Mouse (Mus musculus): ENCODE results near the gene Zbtb44. TPM values are rescaled to one million over a fixed set of nuclear protein-coding genes. Genes with fewer than 3 reads are reported as not detected.

The Zbtb44 gene
- total and polyA plus RNA-seq, 3 experiments, result 9.8 to 15.1 TPM; not detected in 1

DNA sequence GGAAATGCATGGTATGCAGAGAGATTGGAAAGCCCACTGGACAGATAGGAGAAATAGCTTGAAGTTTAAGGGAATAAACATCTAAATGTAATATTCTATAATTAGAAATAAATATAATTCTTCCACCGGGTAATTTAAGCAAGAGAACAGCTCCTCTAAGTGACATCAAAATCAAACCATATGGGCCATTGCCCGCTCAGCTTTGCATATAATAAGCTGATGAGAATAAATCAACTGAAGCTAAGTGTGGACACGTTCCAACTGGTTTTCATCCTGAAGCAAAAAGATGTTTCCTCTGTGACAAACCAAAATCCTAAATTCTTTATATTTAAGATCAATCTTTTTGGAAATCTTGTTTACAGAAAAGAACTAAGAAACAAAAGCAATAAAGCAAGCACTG is 19.7 kb upstream of the Zbtb44 start:
- Histone ChIP-seq H3K79me2 (ENCODE audit: control insufficient read depth, insufficient read depth, low read length, poor library complexity) (no peaks in the 10 kb centered on the region), H3K9ac (ENCODE audit: control insufficient read depth, low read depth, low read length, poor library complexity, severe bottlenecking) (no peak overlapping the region), H3K36me3 (ENCODE audit: control insufficient read depth in 1 of 2, insufficient read depth in 2 of 2, low read length in 2 of 2) (no peaks in the 10 kb centered on the region; a peak in 1 of 4 replicates), H3K4me1 (ENCODE audit: control insufficient read depth in 1 of 2, insufficient read depth in 2 of 2, low read length in 2 of 2) (peaks cover 0 to 2% of the 10 kb centered on the region in 2 experiments; a peak in 1 of 4 replicates), H3K9me3 (replicated peaks; ENCODE audit: insufficient read depth, low read length) (no peaks in the 10 kb centered on the region), H3K27ac (ENCODE audit: control insufficient read depth, low read depth, low read length) (no peak overlapping the region), H3K4me3 (ENCODE audit: control insufficient read depth in 1 of 2, insufficient read depth in 1 of 2, low read depth in 2 of 2, low read length in 2 of 2) (no peak overlapping the region), H3K27me3 (ENCODE audit: control insufficient read depth in 1 of 2, insufficient read depth in 2 of 2, low read length in 2 of 2) (peaks cover 0 to 2% of the 10 kb centered on the region in 2 experiments; a peak in 2 of 4 replicates)
- TF ChIP-seq RAD21 (IDR thresholded peaks at IDR 0.05; ENCODE audit: low read depth, low read length), result no peak
- TF ChIP-seq POLR2A (IDR thresholded peaks at IDR 0.05; ENCODE audit: control insufficient read depth in 1 of 2, insufficient read depth in 1 of 2, low read depth in 1 of 2, low read length in 2 of 2, poor library complexity in 1 of 2), result no peak
- no peak for TF ChIP-seq TAL1 (IDR thresholded peaks at IDR 0.05; ENCODE audit: low read length)
- TF ChIP-seq TBP (IDR thresholded peaks at IDR 0.05; ENCODE audit: low read depth, low read length), result no peak
- TF ChIP-seq TCF12 (IDR thresholded peaks at IDR 0.05; ENCODE audit: low read depth, low read length), result no peak
- no peak for TF ChIP-seq UBTF (IDR thresholded peaks at IDR 0.05; ENCODE audit: borderline replicate concordance, insufficient read depth, low read depth, low read length)
- no peak for TF ChIP-seq SIN3A (IDR thresholded peaks at IDR 0.05; ENCODE audit: low read length)
- DNase-seq (ENCODE audit: low read depth, low spot score), result no peak

GRCm38 (mm10) chr9:31011533-31011932 is 18.9 kb upstream of the Zbtb44 start:
- H3K36me3 ChIP-seq (ENCODE audit: control insufficient read depth in 1 of 2, insufficient read depth in 2 of 2, low read length in 2 of 2), result no peaks in the 10 kb centered on the region; a peak in 1 of 4 replicates
- peaks cover 0 to 2% of the 10 kb centered on the region in 2 experiments; a peak in 1 of 4 replicates for H3K4me1 ChIP-seq (ENCODE audit: control insufficient read depth in 1 of 2, insufficient read depth in 2 of 2, low read length in 2 of 2)
- no peak for TF ChIP-seq UBTF (IDR thresholded peaks at IDR 0.05; ENCODE audit: borderline replicate concordance, insufficient read depth, low read depth, low read length)
- TF ChIP-seq POLR2A (IDR thresholded peaks at IDR 0.05; ENCODE audit: control insufficient read depth in 1 of 2, insufficient read depth in 1 of 2, low read depth in 1 of 2, low read length in 2 of 2, poor library complexity in 1 of 2), result no peak
- no peak for TF ChIP-seq CTCF (IDR thresholded peaks at IDR 0.05 in 2 of 3, conservative IDR thresholded peaks at IDR 0.05 in 1 of 3; ENCODE audit: control insufficient read depth in 1 of 3, insufficient read depth in 1 of 3, low read depth in 2 of 3, low read length in 3 of 3, poor library complexity in 1 of 3, severe bottlenecking in 1 of 3)
- no peak for TF ChIP-seq MAFK (IDR thresholded peaks at IDR 0.05; ENCODE audit: borderline replicate concordance, low read depth, low read length)
- TF ChIP-seq MXI1 (IDR thresholded peaks at IDR 0.05; ENCODE audit: low read depth, low read length), result no peak
- TF ChIP-seq SMC3 (IDR thresholded peaks at IDR 0.05; ENCODE audit: low read depth, low read length), result no peak
- no peak for TF ChIP-seq E2F4 (IDR thresholded peaks at IDR 0.05; ENCODE audit: borderline replicate concordance, low read depth, low read length)
- TF ChIP-seq MEF2A (IDR thresholded peaks at IDR 0.05; ENCODE audit: extremely low read depth, insufficient replicate concordance, low read depth, low read length, poor library complexity, severe bottlenecking), result no peak
- no peak for TF ChIP-seq BHLHE40 (IDR thresholded peaks at IDR 0.05; ENCODE audit: borderline replicate concordance, low read depth, low read length)
- TF ChIP-seq GATA1 (IDR thresholded peaks at IDR 0.05; ENCODE audit: low read depth, low read length), result no peak
- no peak for TF ChIP-seq SIN3A (IDR thresholded peaks at IDR 0.05; ENCODE audit: low read length)
- TF ChIP-seq EP300 (IDR thresholded peaks at IDR 0.05; ENCODE audit: low read depth in 1 of 2, low read length in 2 of 2), result no peak
- no peak for TF ChIP-seq TAL1 (IDR thresholded peaks at IDR 0.05; ENCODE audit: low read length)
- no peak for TF ChIP-seq TBP (IDR thresholded peaks at IDR 0.05; ENCODE audit: low read depth, low read length)
- no peak for TF ChIP-seq NELFE (IDR thresholded peaks at IDR 0.05; ENCODE audit: low read depth, low read length)
- TF ChIP-seq USF2 (IDR thresholded peaks at IDR 0.05; ENCODE audit: borderline replicate concordance in 1 of 2, insufficient read depth in 1 of 2, low read depth in 1 of 2, low read length in 2 of 2), result no peak
- no peak for TF ChIP-seq MYB (IDR thresholded peaks at IDR 0.05; ENCODE audit: low read depth, low read length)
- no peak for TF ChIP-seq ELF1 (IDR thresholded peaks at IDR 0.05; ENCODE audit: low read depth, low read length)
- no peak for TF ChIP-seq GABPA (IDR thresholded peaks at IDR 0.05; ENCODE audit: low read depth, low read length)
- H3K27ac ChIP-seq (ENCODE audit: control insufficient read depth, low read depth, low read length), result no peak overlapping the region
- H3K27me3 ChIP-seq (ENCODE audit: control insufficient read depth in 1 of 2, insufficient read depth in 2 of 2, low read length in 2 of 2), result peaks cover 0 to 2% of the 10 kb centered on the region in 2 experiments; a peak in 3 of 4 replicates
- DNase-seq (ENCODE audit: low read depth, low spot score), result no peak
- no peaks in the 10 kb centered on the region for H3K9me3 ChIP-seq (replicated peaks; ENCODE audit: insufficient read depth, low read length)
- H3K79me2 ChIP-seq (ENCODE audit: control insufficient read depth, insufficient read depth, low read length, poor library complexity), result no peaks in the 10 kb centered on the region
- no peak overlapping the region for H3K4me3 ChIP-seq (ENCODE audit: control insufficient read depth in 1 of 2, insufficient read depth in 1 of 2, low read depth in 2 of 2, low read length in 2 of 2)
- no peak overlapping the region for H3K9ac ChIP-seq (ENCODE audit: control insufficient read depth, low read depth, low read length, poor library complexity, severe bottlenecking)
